Mouse (Mus musculus) heart, adult 2 months (tissue): ENCODE data around the gene Fam193a.

Source experiments
- CTCF ChIP-seq: fragments of 200-600 bp; IDR thresholded peaks from 2 replicates; pipeline ENCODE4 v1.8.1; 2022; ENCODE audit warnings: antibody characterized with exemption, mild to moderate bottlenecking, moderate library complexity
- POLR2A ChIP-seq: fragments of 200-500 bp; IDR thresholded peaks from 2 replicates; pipeline ENCODE4 v1.6.1; 2011; ENCODE audit warnings: mild to moderate bottlenecking, low read depth, low read length, control low read depth; ENCODE audit not compliant: insufficient read depth

DNA sequence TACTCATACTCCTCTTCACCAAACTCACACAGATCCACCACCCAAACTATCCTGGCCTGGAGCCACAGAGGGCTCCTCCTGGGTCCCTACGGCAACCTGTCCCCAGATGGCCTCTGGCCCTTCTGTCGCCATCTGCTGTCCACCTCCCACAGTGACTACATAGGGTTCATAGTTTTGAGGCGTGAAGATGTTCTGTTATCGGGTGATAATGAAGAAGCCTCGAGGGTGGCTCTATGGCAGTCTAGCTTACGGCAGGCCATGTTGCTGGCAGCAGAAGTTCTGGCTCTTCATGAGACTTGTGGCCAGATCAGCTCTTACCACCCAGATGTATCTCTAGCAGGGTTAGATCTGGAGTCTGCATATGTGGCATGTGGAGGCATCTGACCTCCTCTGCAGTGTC lies 133.1 kb downstream of the Fam193a start:
- TF ChIP-seq CTCF (no peak), POLR2A (no peak)
